Mouse (Mus musculus) heart, embryonic 14.5 days (tissue): ENCODE results near the gene Apol9a. TPM values are rescaled to one million over a fixed set of nuclear protein-coding genes. Genes with fewer than 3 reads are reported as not detected.
"Not testable (repeated sequence)": the region's sequence is repeated elsewhere in the genome, so short reads cannot be mapped to it uniquely, and the experiment has no call there.

Experiments used
- ATAC-seq: fragments of 200-750 bp; cut with Nextera tagmentation; 2 replicates; pipeline ENCODE4 v1.8.0; 2017; ENCODE audit warnings: low read depth, moderate TSS enrichment; ENCODE audit not compliant: insufficient number of reproducible peaks, insufficient read depth, low FRiP score
- H3K27ac ChIP-seq, 2 experiments: fragments of 200-500 bp in 1 of 2; fragments of 300-500 bp in 1 of 2; sonication (generic) in 1 of 2; replicated peaks in 1 of 2; 2 replicates each; pipeline ENCODE4 v1.5.1; 2012 to 2014; ENCODE audit warnings: low read depth in 2 of 2, low read length in 2 of 2, control low read depth in 1 of 2, mild to moderate bottlenecking in 1 of 2, mixed read lengths in 1 of 2; ENCODE audit not compliant: control insufficient read depth in 1 of 2, insufficient read depth in 1 of 2
- H3K27me3 ChIP-seq: fragments of 300-500 bp; sonication (generic); 2 replicates; pipeline ENCODE4 v1.6.1; 2014; ENCODE audit warnings: mild to moderate bottlenecking, low read length, control low read depth; ENCODE audit not compliant: control insufficient read depth, insufficient read depth
- H3K36me3 ChIP-seq: fragments of 300-500 bp; sonication (generic); 2 replicates; pipeline ENCODE4 v1.6.1; 2014; ENCODE audit warnings: mild to moderate bottlenecking, control low read depth, low read length, mixed read lengths; ENCODE audit not compliant: control insufficient read depth, insufficient read depth
- H3K4me1 ChIP-seq, 2 experiments: fragments of 200-500 bp in 1 of 2; fragments of 300-500 bp in 1 of 2; sonication (generic) in 1 of 2; 2 replicates each; pipeline ENCODE4 v1.6.1; 2012 to 2014; ENCODE audit warnings: low read length in 2 of 2, control low read depth in 1 of 2, mixed read lengths in 1 of 2; ENCODE audit not compliant: control insufficient read depth in 2 of 2, insufficient read depth in 2 of 2
- H3K4me2 ChIP-seq: fragments of 300-500 bp; sonication (generic); 2 replicates; pipeline ENCODE4 v1.6.1; 2014; ENCODE audit warnings: mild to moderate bottlenecking, low read length
- H3K4me3 ChIP-seq, 2 experiments: fragments of 200-500 bp in 1 of 2; fragments of 300-500 bp in 1 of 2; sonication (generic) in 1 of 2; 2 replicates each; pipeline ENCODE4 v1.5.1; 2012 to 2014; ENCODE audit warnings: low read length in 2 of 2, mild to moderate bottlenecking in 2 of 2, control low read depth in 1 of 2, low read depth in 1 of 2, moderate library complexity in 1 of 2; ENCODE audit not compliant: control insufficient read depth in 1 of 2, insufficient read depth in 1 of 2
- H3K9ac ChIP-seq: fragments of 300-500 bp; sonication (generic); 2 replicates; pipeline ENCODE4 v1.6.1; 2014; ENCODE audit warnings: mild to moderate bottlenecking, low read length
- H3K9me3 ChIP-seq: fragments of 300-500 bp; sonication (generic); 2 replicates; pipeline ENCODE4 v1.6.1; 2016; ENCODE audit warnings: low read length, control low read depth; ENCODE audit not compliant: control insufficient read depth
- WGBS: fragments of 180-500 bp; shearing (Covaris S2); extraction: QIAGEN DNeasy Blood & Tissue Kit; methylation state at CpG from one replicate; pipeline ENCODE4 v1.1.7; 2014; 5-methylcytosine and 5-hydroxymethylcytosine counted together
- polyA plus RNA-seq: library from polyadenylated mRNA; unstranded; fragments of >200 nt; fragmentation: Nextera tagmentation; extraction: Ambion mirVana; gene quantifications from 2 replicates; pipeline ENCODE4 v1.2.1, GENCODE M21; 2014

Apol9a gene
- 0.82 and 0.94 TPM in 2 replicates for polyA plus RNA-seq

GRCm38 (mm10) chr15:77411035-77411434 is at the start of gene Apol9a:
Apol9a (minus strand) TSS chr15:77411135.
- not testable (repeated sequence) for H3K4me3 ChIP-seq, H3K4me1 ChIP-seq, H3K4me2 ChIP-seq, H3K9me3 ChIP-seq, H3K9ac ChIP-seq, ATAC-seq, H3K27ac ChIP-seq, H3K27me3 ChIP-seq, H3K36me3 ChIP-seq
- 88% methylated on average over 1 of the region's 4 CpGs for WGBS

GRCm38 (mm10) chr15:77449927-77450326 is 39.0 kb upstream of the Apol9a start:
- H3K9me3 ChIP-seq, H3K9ac ChIP-seq, H3K27me3 ChIP-seq, ATAC-seq, H3K4me3 ChIP-seq, H3K4me1 ChIP-seq, H3K4me2 ChIP-seq, H3K27ac ChIP-seq, H3K36me3 ChIP-seq: not testable (repeated sequence)
- WGBS, result 44% methylated on average over 10 of the region's 10 CpGs

DNA sequence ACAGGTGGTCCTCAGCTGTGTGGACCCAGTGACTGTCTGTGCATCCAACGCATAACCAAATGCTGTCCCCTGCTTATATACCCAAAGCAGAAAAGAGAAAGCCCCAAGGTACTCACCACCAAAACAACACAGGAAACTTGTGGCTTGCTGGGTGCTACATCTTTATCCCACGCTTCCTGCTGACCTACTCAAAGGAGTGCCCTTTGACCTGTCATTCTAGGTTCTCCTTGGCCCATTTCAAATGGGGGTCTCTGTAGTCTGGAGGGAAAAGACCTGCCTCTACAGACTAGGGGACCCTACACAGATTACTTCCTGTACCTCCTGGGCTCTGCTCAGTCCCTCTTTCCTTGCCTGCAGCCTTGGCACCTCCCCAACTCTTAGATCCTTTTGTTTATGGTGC is 36.5 kb upstream of the Apol9a start, which contains the start of gene Apol7b:
Gene Apol7b, minus strand, starts transcription at position 101 of the 400 bp plus-strand sequence.
- H3K4me2 ChIP-seq, H3K4me3 ChIP-seq, H3K9ac ChIP-seq, H3K9me3 ChIP-seq, H3K27me3 ChIP-seq, H3K36me3 ChIP-seq, ATAC-seq, H3K4me1 ChIP-seq, H3K27ac ChIP-seq: not testable (repeated sequence)
- 87% methylated on average over 2 of the region's 2 CpGs for WGBS

DNA sequence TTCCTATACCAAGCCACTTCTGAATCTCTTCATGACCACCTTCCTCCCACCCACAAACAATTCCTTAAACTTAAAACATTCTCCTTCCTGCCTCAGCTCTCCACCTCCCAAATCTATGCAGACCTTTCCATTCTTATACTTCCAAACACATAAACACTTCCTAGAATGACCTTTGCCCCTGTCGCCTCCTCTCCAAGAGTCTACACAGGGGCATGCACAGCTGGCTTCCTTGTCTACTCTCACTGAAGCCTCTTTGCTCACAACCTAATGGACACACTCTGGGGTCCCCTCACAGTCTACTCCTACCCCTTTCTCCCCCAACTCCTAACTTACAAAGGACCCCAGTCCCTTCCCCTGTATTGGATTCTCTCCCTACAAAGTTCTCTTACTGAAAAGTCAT is 34.7 kb upstream of the Apol9a start:
- not testable (repeated sequence) for H3K4me3 ChIP-seq, H3K4me1 ChIP-seq, H3K9ac ChIP-seq, H3K36me3 ChIP-seq, H3K27me3 ChIP-seq, ATAC-seq, H3K9me3 ChIP-seq, H3K4me2 ChIP-seq, H3K27ac ChIP-seq
- WGBS, result no CpG with 5 or more reads among the region's 1 CpGs

DNA sequence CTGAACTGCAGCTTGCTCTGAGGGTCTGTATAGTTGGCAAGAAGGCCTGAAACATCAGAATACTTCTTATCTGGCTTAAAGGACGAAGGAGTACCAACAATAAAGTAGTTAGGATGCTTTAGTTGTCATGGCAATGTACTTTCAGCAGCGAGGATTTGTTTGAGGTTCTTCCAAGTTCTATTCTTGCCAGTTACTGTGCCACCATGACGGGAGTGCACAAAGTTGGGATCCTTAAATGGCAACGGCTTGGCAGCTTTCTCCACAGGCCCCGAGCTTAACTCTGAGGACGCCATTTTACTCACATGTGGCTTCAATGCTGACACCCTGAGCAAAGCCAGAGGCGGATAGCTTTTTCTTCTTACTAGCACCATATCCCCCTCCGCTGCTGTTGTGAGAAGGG is 33.8 kb upstream of the Apol9a start:
- H3K4me2 ChIP-seq, H3K9ac ChIP-seq, H3K4me3 ChIP-seq, H3K9me3 ChIP-seq, H3K4me1 ChIP-seq, ATAC-seq, H3K36me3 ChIP-seq, H3K27ac ChIP-seq, H3K27me3 ChIP-seq: not testable (repeated sequence)
- 68% methylated on average over 8 of the region's 8 CpGs for WGBS

- H3K4me3 ChIP-seq, H3K27ac ChIP-seq, H3K36me3 ChIP-seq, H3K4me1 ChIP-seq, H3K4me2 ChIP-seq, ATAC-seq, H3K9me3 ChIP-seq, H3K9ac ChIP-seq, H3K27me3 ChIP-seq: not testable (repeated sequence)
- 37% methylated on average over 8 of the region's 10 CpGs for whole genome bisulfite sequencing
Measured at GRCm38 (mm10) chr15:77428690-77429448, 17.9 kb upstream of the Apol9a start.

GRCm38 (mm10) chr15:77422925-77423324 is 12.0 kb upstream of the Apol9a start:
- not testable (repeated sequence) for H3K9me3 ChIP-seq, H3K4me1 ChIP-seq, ATAC-seq, H3K4me2 ChIP-seq, H3K4me3 ChIP-seq, H3K9ac ChIP-seq, H3K27ac ChIP-seq, H3K27me3 ChIP-seq, H3K36me3 ChIP-seq
- WGBS, result 55% methylated on average over 3 of the region's 7 CpGs

GRCm38 (mm10) chr15:77419657-77420056 is 8.7 kb upstream of the Apol9a start:
- not testable (repeated sequence) for H3K4me1 ChIP-seq, ATAC-seq, H3K9me3 ChIP-seq, H3K4me3 ChIP-seq, H3K9ac ChIP-seq, H3K36me3 ChIP-seq, H3K4me2 ChIP-seq, H3K27me3 ChIP-seq, H3K27ac ChIP-seq
- WGBS, result no CpG with 5 or more reads among the region's 3 CpGs
